Mouse (Mus musculus): ENCODE data around the gene Dennd4a. TPM values are rescaled to one million over a fixed set of nuclear protein-coding genes. Genes with fewer than 3 reads are reported as not detected.

Dennd4a gene
- polyA plus RNA-seq, 1 experiment from 2014 or later = 13.7 TPM

GRCm38 (mm10) chr9:64860083-64860482, 48.9 kb downstream of the Dennd4a start:
- ATAC-seq (no peak), DNase-seq (no peak)
- H3K36me3 ChIP-seq (replicated peaks; ENCODE audit: insufficient read depth, low read length) = peaks cover 55% of the 10 kb centered on the region
- TF ChIP-seq CTCF (IDR thresholded peaks at IDR 0.05; ENCODE audit: low read depth) (no peak), EP300 (IDR thresholded peaks at IDR 0.05; ENCODE audit: low read depth) (no peak)
- no peaks in the 10 kb centered on the region for H3K9me3 ChIP-seq (ENCODE audit: low read length)
- H3K9ac ChIP-seq (replicated peaks) = no peak overlapping the region
- no peaks in the 10 kb centered on the region for H3K4me1 ChIP-seq (ENCODE audit: insufficient read depth)
- no peaks in the 10 kb centered on the region for H3K27me3 ChIP-seq (ENCODE audit: insufficient read depth, low read length)
- H3K4me2 ChIP-seq (ENCODE audit: low read depth, low read length) = no peak overlapping the region
- no peak overlapping the region for H3K4me3 ChIP-seq (ENCODE audit: low read depth, low read length)
- H3K27ac ChIP-seq (ENCODE audit: low read depth) = no peak overlapping the region

- Histone ChIP-seq H3K27me3 (ENCODE audit: insufficient read depth, low read length) (no peaks in the 10 kb centered on the region), H3K9me3 (ENCODE audit: low read length) (no peaks in the 10 kb centered on the region), H3K4me2 (ENCODE audit: low read depth, low read length) (no peak overlapping the region), H3K4me3 (ENCODE audit: low read depth, low read length) (no peak overlapping the region), H3K36me3 (replicated peaks; ENCODE audit: insufficient read depth, low read length) (peaks cover 60% of the 10 kb centered on the region), H3K4me1 (ENCODE audit: insufficient read depth) (no peaks in the 10 kb centered on the region), H3K27ac (ENCODE audit: low read depth) (no peak overlapping the region), H3K9ac (replicated peaks) (no peak overlapping the region)
- ATAC-seq = no peak
- peak; percentile 22 for DNase-seq
- 83% methylated on average over 2 of the region's 2 CpGs for WGBS (ENCODE audit: insufficient replicate concordance)
- TF ChIP-seq CTCF (IDR thresholded peaks at IDR 0.05; ENCODE audit: low read depth) (peak; percentile 64), EP300 (IDR thresholded peaks at IDR 0.05; ENCODE audit: low read depth) (no peak)
Observed at GRCm38 (mm10) chr9:64862687-64863086, 51.5 kb downstream of the Dennd4a start.

- no peaks in the 10 kb centered on the region for H3K4me1 ChIP-seq (ENCODE audit: insufficient read depth)
- no peak overlapping the region for H3K9ac ChIP-seq (replicated peaks)
- DNase-seq (no peak), ATAC-seq (no peak)
- no peak for TF ChIP-seq CTCF (IDR thresholded peaks at IDR 0.05; ENCODE audit: low read depth)
- no peak for TF ChIP-seq EP300 (IDR thresholded peaks at IDR 0.05; ENCODE audit: low read depth)
- no peak overlapping the region for H3K4me3 ChIP-seq (ENCODE audit: low read depth, low read length)
- no peak overlapping the region for H3K4me2 ChIP-seq (ENCODE audit: low read depth, low read length)
- no peak overlapping the region for H3K27ac ChIP-seq (ENCODE audit: low read depth)
- no peaks in the 10 kb centered on the region for H3K9me3 ChIP-seq (ENCODE audit: low read length)
- H3K27me3 ChIP-seq (ENCODE audit: insufficient read depth, low read length) = no peaks in the 10 kb centered on the region
- H3K36me3 ChIP-seq (replicated peaks; ENCODE audit: insufficient read depth, low read length) = peaks cover 54% of the 10 kb centered on the region
- 87% methylated on average over 5 of the region's 5 CpGs for WGBS (ENCODE audit: insufficient replicate concordance)
Observed at GRCm38 (mm10) chr9:64886008-64886407, 74.9 kb downstream of the Dennd4a start.

GRCm38 (mm10) chr9:64896605-64897004, 85.5 kb downstream of the Dennd4a start:
- Histone ChIP-seq H3K4me3 (ENCODE audit: low read depth, low read length) (no peak overlapping the region), H3K9me3 (ENCODE audit: low read length) (no peaks in the 10 kb centered on the region), H3K4me2 (ENCODE audit: low read depth, low read length) (no peak overlapping the region), H3K27ac (ENCODE audit: low read depth) (no peak overlapping the region), H3K36me3 (replicated peaks; ENCODE audit: insufficient read depth, low read length) (peaks cover 78% of the 10 kb centered on the region), H3K4me1 (ENCODE audit: insufficient read depth) (no peaks in the 10 kb centered on the region), H3K9ac (replicated peaks) (no peak overlapping the region), H3K27me3 (ENCODE audit: insufficient read depth, low read length) (no peaks in the 10 kb centered on the region)
- 87% methylated on average over 10 of the region's 10 CpGs for WGBS (ENCODE audit: insufficient replicate concordance)
- DNase-seq (no peak), ATAC-seq (no peak)
- TF ChIP-seq CTCF (IDR thresholded peaks at IDR 0.05; ENCODE audit: low read depth) = no peak
- TF ChIP-seq EP300 (IDR thresholded peaks at IDR 0.05; ENCODE audit: low read depth) = no peak

- Histone ChIP-seq H3K4me3 (ENCODE audit: low read depth, low read length) (no peak overlapping the region), H3K4me2 (ENCODE audit: low read depth, low read length) (no peak overlapping the region), H3K27me3 (ENCODE audit: insufficient read depth, low read length) (no peaks in the 10 kb centered on the region), H3K9me3 (ENCODE audit: low read length) (no peaks in the 10 kb centered on the region), H3K9ac (replicated peaks) (no peak overlapping the region), H3K4me1 (ENCODE audit: insufficient read depth) (no peaks in the 10 kb centered on the region), H3K36me3 (replicated peaks; ENCODE audit: insufficient read depth, low read length) (peaks cover 75% of the 10 kb centered on the region), H3K27ac (ENCODE audit: low read depth) (no peak overlapping the region)
- no peak for TF ChIP-seq EP300 (IDR thresholded peaks at IDR 0.05; ENCODE audit: low read depth)
- TF ChIP-seq CTCF (IDR thresholded peaks at IDR 0.05; ENCODE audit: low read depth) = no peak
- ATAC-seq = no peak
- 73% methylated on average over 4 of the region's 4 CpGs for WGBS (ENCODE audit: insufficient replicate concordance)
- DNase-seq = no peak
Observed at GRCm38 (mm10) chr9:64902866-64903265, 91.7 kb downstream of the Dennd4a start.

GRCm38 (mm10) chr9:64903386-64903785, 92.2 kb downstream of the Dennd4a start:
- DNase-seq (peak; percentile 76), ATAC-seq (no peak)
- H3K36me3 ChIP-seq (replicated peaks; ENCODE audit: insufficient read depth, low read length) = peaks cover 74% of the 10 kb centered on the region
- TF ChIP-seq EP300 (IDR thresholded peaks at IDR 0.05; ENCODE audit: low read depth) (no peak), CTCF (IDR thresholded peaks at IDR 0.05; ENCODE audit: low read depth) (peak; percentile 86)
- no peak overlapping the region for H3K9ac ChIP-seq (replicated peaks)
- H3K27ac ChIP-seq (ENCODE audit: low read depth) = no peak overlapping the region
- H3K4me2 ChIP-seq (ENCODE audit: low read depth, low read length) = no peak overlapping the region
- H3K4me3 ChIP-seq (ENCODE audit: low read depth, low read length) = no peak overlapping the region
- WGBS (ENCODE audit: insufficient replicate concordance) = 71% methylated on average over 3 of the region's 3 CpGs
- H3K4me1 ChIP-seq (ENCODE audit: insufficient read depth) = no peaks in the 10 kb centered on the region
- no peaks in the 10 kb centered on the region for H3K9me3 ChIP-seq (ENCODE audit: low read length)
- H3K27me3 ChIP-seq (ENCODE audit: insufficient read depth, low read length) = no peaks in the 10 kb centered on the region

Measured in liver, postnatal 0 days (tissue).